Mouse (Mus musculus) left cerebral cortex, postnatal 4 days (tissue): ENCODE measurements around the gene Cenpa. TPM values are rescaled to one million over a fixed set of nuclear protein-coding genes. Genes with fewer than 3 reads are reported as not detected.

ENCODE experiments used
- DNase-seq: peaks from one replicate; pipeline ENCODE4 v3.0.0-alpha.2; 2022
- intact Hi-C: fragments of 180-260 bp; cut with DNase I; formaldehyde crosslinking; loops from one replicate; pipeline ENCODE4 v1.15.1; 2025
- total RNA-seq, 2 experiments: library from RNA; stranded (reverse); gene quantifications; 2 replicates each; pipeline ENCODE4 v1.2.3; 2021

The Cenpa gene
- total RNA-seq, 2 experiments from 2014 or later: 13.8 to 14.0 TPM

DNA sequence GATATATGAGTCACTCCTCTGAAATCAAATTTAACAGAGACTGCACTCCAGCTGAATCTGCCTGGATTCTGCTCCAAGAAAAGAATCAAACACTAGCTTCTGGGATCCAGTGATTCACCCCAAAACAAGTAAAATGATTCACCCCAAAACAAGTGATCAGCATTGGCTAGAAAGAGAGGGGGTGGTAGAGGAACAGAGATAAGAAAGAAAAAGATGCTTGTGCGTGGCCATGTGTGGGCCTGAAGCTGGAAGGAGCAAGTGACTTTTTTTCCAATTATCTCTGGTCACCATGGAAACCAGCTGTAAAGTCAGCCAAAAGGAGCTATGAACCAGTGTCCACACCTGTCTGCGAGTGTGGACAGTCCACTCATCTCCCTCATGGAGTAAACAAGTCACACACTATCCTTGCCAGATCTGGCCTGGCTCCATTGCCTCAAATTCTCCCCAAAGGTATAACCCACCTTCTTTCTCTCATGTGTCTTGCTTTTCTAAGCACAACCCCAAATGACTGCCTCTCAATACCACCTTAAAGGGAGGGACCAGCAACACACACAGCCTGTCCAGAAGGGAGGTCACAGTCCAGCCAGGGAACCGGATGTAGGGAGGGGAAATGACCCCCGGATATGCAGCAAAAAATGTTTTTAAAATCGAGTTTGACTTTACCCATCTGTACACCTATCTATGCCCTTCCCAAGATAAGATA is 22.9 kb upstream of the Cenpa start:
- no peak for DNase-seq
- intact Hi-C loops: loop anchor here (5.0 kb wide), 1 partner anchor 126 kb away; no protein-coding TSS in a partner anchor

DNA sequence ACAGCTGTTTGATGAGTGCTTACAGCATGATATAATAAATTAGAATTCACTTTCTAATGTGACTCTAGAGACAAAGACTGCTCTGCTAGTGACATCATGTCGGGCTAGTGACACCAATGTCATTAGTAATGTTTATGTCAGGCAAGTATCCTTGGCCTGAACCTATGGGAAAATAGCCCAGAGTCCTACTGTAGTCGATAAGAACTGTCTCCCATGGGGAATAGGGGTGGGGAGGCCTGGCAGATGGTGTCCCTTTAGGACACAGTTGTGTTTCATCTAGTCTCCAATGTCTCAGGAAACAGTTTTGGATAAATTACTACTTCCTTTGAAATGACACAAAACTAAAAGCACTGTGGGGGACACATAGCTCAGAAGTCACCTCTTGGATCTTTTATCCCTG is 20.5 kb upstream of the Cenpa start:
- DNase-seq: no peak
- intact Hi-C loops: no loop called here

DNA sequence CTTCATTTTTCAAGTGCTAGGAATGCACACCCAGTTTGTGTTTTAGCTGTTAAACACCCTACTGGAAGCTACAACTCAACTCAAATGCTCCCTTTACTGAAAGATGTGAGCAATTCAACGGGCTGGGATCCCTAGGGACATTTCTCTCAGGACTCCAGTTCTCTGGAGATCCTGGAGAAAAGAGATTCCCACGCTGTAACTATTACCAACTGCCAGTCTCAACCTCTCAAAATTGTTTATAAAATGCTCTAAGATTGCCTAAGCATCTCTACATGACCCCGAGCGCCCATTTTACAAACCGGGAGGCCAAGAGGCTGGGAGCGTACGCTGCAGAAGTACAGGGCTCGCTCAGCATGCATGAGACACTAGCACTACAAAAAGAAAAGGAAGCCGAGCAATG is 19.2 kb upstream of the Cenpa start:
- intact Hi-C loops: no loop called here
- DNase-seq: no peak

DNA sequence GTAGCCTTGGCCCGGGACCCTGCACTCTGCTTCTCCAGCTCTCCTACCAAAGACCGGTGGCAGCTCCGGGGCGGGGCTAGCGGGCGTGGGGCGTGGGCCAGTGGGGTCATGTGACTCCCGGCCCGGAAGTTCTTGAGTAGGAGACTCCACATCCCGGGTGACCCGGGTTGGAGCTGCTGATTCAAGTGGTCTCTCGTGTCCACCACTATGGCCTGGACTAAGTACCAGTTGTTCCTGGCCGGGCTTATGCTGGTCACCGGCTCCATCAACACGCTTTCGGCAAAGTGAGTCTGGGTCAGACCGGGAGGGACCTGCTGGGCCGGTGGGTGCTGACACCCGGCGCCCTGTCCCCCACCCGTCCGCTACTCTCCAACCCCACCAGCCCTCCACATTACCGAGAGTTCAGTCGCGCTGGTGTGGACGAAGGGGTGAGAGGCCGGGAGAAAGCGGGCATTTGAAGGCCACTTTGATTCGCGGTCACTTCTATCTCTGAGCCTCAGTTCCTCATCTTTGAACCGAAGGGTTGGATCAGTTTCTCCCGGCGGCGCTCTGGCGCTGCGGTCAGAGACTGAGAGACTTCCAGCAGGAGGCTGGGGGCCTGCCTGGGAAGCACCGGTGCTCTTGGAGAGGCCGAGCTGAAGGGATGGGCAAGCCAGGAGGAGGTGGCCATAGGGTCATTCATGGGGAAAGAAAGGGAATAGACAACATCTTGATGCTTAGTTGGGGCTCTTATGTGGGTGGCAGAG is 18.6 kb upstream of the Cenpa start, which contains the start of gene Slc35f6:
Gene Slc35f6 (plus strand): TSS at position 119 of the 746 bp plus-strand sequence.
- DNase-seq: peak; percentile 94
- intact Hi-C loops: no loop called here

DNA sequence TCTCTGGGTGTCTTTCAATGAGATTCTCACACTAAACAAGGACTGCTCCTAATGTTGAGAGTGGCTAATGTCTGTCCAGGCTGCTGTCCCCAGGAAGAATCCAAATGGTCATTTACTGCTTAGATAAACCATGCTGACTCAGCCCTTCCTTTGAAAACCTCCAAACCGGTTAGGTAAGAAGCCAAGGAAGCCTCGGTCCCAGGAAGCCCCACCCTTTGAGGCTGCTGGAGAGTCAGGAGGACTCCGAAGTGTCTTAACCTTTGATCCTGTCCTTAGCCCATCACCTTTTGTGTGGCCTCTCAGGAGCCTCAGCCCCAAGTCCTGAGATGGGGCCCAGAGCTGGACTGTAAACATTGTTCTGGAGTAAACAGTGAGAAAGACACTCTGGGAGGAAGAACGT is 17.0 kb upstream of the Cenpa start:
- DNase-seq: no peak
- intact Hi-C loops: no loop called here

DNA sequence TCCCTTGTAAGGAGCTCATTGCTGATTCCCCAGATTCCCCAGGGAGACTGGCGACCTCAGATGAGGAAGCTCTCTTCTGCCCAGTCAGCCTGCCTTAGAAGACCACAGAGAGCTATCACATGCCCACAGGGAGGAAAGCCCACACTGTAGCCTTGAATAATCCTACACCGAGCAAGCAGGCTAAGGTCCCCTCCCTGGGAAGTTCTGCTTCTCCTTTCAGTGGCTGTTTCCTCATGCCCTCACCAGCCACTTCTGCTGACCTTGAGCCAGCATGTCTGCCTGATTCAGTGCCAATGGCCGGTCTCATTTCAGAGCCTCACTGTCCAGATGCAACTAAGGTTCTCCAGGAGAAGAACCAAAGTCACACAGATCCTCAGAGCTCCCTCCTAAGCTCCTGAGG is 15.8 kb upstream of the Cenpa start:
- intact Hi-C loops: no loop called here
- DNase-seq: no peak

DNA sequence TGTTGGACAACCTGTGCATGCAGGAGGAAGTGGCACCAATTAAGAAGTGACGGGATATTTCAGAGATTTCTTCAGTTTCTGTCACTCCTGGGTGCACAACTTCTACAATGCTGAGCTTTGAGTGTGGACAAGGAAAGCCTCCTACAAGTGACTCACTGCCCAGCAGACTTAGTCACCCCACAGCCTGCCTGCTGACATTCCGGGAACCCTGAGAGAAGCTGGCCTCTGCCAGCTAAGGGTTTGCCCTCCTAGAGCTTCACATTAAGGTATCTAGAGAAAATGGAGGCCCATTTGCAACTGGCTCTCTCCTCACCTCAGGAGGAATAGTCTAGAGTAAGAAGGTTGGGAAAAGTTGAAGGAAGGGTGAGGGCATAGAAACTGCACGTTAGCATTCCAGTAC is 15.0 kb upstream of the Cenpa start:
- DNase-seq: no peak
- intact Hi-C loops: no loop called here

DNA sequence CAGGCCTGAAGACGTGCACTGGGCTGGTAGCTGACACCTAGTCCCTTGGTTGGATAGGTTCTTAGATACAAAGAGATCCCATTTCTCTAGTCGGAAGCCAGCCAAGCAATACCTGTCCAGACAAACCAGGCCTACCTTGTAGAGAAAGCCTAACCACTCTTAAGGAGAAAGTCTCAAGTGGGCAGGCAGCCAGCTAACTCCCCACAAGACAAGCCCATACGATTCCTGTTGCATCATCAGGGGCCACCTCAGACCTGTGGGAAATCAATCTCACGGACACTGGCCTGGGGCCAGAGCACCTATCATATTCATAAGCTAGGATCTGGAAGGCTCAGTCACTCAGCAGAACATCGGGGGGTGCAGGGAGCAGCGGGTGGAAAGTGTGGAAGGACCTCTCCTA is 13.3 kb upstream of the Cenpa start:
- intact Hi-C loops: no loop called here
- no peak for DNase-seq

DNA sequence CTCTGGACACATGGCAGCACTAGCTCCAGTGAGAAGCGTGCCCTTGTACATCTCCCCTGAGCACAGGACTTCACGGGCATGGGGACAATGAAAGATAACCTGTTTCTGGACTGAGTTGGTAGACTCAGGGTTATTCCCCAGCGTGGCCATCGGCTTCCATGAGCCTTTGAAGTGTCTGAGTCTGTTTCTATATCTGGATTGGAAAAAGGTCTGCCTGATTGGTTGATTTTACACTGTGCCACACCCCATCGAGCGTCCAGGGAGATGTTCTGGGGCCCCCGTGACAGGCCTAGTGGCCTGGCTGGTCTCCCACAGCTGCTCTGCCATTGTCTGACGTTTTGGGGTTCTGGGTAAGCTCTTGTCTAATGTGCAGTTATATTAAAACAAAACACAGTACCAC is 11.5 kb upstream of the Cenpa start:
- no peak for DNase-seq
- intact Hi-C loops: no loop called here

DNA sequence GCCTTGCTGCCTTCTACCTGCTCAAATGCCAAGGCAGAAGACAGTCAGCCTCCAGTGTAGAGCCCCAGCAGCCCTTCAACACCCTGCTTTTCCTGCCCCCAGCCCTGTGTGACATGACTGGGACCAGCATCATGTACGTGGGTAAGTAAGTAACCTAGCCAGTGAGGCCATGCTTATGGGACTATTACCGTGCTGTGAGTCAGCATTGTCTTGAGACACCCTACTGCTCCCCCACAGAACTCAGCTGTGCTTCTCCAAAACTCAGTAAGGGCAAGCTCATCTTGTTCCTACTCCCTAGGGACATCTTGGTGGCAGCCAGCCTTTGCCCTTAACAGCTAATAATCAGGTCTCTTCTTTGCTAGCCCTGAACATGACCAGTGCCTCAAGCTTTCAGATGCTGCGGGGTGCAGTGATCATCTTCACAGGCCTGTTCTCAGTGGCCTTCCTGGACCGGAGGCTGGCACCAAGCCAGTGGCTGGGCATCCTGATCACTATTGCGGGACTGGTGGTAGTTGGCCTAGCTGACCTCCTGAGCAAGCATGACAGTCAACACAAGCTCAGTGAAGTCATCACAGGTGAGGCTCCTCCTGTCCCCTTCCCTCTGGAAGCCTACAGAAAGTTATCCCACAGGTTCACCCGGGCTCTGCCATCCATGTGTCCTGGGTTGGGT is 10.9 kb upstream of the Cenpa start:
- intact Hi-C loops: no loop called here
- DNase-seq: no peak

DNA sequence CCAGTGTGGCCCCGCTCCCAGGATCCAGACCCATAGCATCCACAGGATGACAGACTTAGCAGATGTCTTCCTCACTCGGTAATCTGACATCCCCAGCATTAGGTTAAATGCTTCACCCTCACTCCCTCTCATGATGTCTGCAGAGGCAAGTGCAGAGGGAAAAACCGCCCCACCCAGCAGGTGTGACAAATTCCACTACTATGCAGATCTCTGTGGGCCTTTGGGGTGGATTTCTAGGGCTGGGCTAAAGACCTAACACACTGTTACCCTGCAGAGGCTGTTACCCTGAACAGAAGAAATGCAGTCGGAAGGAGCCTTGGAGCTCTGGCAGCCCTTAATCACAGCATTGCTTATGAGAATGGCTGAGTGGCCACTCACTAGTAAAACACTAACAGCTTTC is 7.5 kb upstream of the Cenpa start:
- no peak for DNase-seq

DNA sequence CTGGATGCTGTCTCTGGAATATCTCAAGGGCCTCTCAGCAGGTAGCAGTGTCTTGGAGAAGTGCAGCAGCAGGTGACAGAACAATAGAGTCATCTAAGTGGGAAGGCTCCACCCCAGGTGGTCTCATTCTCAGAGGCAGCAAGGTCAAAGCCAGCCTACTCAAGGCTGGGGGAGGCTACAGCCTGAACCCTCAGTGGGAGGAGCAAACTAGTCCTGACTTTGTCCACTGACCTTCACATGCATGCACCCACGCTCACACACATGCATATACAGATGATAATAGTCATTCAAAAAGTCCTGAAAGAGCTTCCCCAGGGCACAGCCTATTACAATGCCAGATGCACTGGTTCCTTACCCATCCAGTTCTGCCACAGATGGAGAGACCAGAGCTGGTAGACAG is 6.3 kb upstream of the Cenpa start:
- DNase-seq: no peak
- intact Hi-C loops: no loop called here

More for the DNA sequence above, 7.5 kb upstream of the Cenpa start:
- intact Hi-C loops: no loop called here

DNA sequence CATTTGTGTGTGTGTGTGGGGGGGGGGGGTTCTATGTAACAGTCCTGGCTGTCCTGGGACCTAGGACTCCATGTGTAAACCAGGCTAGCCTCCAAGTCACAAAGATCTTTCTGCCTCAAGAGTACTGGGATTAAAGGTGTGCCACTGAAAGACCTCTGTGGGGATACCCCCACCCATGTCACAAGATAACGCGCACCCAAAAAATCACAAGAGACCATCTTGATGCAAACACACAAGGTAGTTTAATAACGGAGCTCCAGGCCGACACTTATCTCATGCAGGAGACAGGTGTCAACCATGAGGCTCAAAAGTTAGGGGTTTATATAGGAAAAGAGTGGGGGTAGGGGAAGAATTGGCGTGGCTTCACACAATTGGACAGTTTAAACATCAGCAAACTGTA is 5.8 kb upstream of the Cenpa start:
- no peak for DNase-seq
- intact Hi-C loops: no loop called here

DNA sequence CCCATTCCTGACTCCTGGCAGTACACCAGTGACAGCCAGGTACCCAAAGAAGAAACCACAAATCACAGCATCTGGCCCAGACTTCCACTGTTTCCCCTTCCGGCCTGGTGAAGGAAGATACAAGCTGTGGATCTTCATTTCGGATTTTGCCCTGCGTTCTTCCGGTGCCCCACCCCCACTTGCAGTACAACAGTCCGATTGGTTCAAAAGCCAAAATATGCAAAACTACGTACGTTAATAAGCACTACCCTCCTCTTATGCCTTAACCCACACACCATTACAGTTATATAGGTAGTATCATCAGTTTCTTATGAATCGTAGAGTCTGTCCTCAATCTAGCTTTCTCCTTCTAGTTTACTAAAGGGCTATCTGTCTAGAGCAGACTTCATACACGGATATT is 1.2 kb upstream of the Cenpa start:
- no peak for DNase-seq
- intact Hi-C loops: no loop called here

DNA sequence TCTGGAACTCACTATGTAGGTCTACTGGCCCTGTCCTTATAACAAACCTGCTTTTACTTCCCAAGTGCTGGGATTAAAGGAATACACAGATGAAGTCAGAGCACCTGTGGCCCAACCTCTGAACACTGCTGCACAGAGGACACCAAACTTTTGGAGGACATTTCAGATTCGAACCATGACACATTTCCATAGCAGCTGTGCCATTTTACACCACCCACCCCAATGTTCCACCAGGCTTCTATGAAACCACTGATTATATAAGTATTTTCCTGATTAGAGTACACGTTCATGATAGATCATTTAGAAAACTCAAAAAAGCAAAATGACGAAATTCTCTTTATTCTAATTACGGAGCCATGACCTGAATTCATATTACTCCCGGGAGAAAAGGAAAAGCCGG is 609 bp upstream of the Cenpa start:
- intact Hi-C loops: no loop called here
- no peak for DNase-seq

DNA sequence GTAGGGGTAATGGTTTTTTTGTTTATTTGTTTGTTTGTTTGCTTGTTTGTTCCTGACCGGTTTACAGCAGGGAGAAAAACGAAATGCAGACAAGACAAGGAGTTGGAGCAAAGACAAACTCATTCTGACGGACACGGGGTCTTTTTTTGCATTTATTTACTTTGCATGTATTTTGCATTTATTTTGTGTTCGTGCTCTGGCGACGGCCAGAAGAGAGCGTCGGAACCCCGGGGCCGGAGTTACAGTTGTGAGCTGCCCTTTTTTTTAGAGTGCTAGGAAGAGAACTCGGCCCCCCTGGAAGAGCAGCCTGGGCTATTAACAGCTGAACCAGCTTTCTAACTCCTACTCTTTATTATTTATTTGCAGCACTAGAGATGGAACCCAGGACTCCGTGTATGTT is 638 bp downstream of the Cenpa start:
- intact Hi-C loops: no loop called here
- no peak for DNase-seq

DNA sequence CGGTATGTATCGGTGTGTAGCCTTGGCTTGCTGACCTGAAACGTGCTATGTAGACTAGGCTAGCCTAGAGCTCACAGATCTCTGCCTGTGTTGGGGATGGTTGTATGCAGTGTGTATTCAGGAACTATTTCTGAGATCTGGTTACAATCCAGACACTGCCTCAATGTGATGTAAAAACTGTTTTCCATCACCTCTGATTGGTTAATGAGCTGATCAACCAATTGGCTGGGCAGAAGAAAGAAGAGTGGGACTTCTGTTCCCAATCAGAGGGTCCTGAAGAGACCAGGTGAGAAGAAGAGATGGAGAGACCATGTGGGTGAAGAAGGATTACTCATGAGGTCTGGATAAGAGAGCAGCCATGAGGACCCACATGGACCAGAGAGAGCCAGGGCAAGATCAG is 1.1 kb downstream of the Cenpa start:
- DNase-seq: no peak
- intact Hi-C loops: no loop called here

DNA sequence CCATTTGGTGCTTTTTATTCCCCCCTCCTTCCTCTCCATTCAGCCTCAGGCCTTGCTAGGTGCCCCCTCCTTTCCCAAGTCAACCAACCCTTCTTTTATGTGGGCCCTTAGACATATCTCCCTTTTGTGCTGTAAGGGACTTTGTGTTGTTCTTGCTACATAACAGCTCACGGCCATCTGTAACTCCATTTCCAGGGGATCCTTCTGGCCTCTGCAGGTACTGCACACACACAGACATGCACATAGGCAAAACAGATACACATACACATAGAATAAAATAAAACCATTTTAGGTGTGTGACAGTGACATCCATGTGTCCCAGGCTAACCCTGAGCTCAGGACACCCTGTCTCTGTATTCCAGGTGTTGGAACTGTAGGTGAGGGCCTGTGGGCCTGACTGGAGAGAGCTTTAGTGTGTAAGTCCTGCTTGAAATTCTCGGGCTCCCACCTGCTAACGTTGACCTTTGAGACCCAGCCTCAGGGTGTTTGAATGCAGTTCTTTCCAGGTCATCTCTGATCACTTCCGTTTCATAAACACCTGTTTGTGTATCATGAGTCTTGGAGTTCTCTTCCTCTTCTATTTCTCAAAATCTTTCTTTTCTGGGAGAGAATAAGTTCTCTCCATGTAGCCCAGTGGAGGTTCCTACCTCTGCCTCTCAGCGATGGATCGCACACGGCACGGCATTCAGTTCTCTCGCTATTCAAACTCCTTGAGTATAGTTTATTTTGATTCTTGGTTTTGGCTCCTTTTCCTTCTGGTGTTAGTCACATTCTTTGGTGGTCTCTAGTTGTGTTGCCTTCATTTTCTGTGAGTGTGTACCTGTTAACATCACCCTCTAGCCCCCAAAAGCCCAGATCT is 2.3 kb downstream of the Cenpa start:
- intact Hi-C loops: no loop called here
- no peak for DNase-seq

DNA sequence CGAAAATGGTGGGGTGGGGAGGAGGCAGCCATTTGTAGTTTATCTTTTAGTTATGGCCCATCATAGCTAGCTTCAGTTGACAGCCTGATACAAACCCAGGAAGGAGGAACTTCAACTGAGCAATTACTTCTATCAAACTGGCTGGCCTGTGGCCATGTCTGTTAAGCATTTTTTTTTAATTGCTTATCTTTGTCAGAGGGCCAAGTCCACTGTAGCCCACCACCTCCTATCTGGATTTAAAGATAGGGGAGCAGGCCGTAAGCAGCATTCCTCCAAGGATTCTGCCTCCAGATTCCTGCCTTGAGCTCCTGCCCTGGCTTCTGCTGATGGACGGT is 2.9 kb downstream of the Cenpa start:
- DNase-seq: no peak
- intact Hi-C loops: no loop called here

DNA sequence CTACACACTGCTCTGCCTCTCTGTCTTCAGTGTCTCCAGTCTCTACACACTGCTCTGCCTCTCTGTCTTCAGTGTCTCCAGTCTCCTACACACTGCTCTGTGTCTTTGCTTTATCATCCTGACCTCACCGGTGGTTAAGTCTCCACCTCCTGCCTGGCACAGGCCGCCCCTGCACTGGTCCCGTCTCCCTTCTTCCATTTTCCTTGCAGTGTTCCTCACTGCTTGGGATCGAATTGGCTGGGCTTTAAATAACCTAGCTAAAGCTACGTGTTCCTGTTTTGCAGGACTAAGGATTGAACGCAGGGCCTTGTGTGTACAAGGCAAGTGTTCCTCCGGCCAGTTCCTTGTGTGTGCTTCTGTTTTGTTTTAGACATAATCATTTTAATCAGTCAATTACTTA is 3.5 kb downstream of the Cenpa start:
- intact Hi-C loops: no loop called here
- DNase-seq: no peak

DNA sequence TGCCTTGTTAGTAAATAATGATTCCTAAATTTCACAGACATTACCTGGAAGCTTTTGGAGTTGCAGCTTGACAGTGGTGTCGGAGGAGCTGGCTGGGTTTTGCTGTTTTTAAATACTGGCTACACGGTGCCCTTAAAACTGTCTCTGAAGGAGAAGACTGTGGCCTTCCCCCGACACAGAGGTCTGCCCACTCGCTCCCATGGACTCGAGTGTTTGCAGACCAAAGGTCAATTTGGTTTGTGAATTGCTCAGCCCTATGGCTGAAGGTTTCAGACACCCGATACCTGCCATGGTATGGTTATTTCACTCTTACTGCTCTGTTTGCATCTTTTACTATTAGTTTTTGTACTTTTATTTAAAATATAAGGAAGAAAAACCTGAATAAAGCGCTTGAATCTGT is 7.4 kb downstream of the Cenpa start:
- DNase-seq: no peak
- intact Hi-C loops: no loop called here
